Mouse (Mus musculus): ENCODE data around the gene Cped1. TPM values are rescaled to one million over a fixed set of nuclear protein-coding genes. Genes with fewer than 3 reads are reported as not detected.

The Cped1 gene
- polyA plus RNA-seq, 1 experiment from 2014 or later, result 2.7 TPM

GRCm38 (mm10) chr6:22001284-22001916 lies 15.7 kb downstream of the Cped1 start:
- H3K4me3 ChIP-seq (replicated peaks), result no peak overlapping the region
- H3K4me2 ChIP-seq, result no peak overlapping the region
- no peaks in the 10 kb centered on the region for H3K36me3 ChIP-seq
- no peaks in the 10 kb centered on the region for H3K9me3 ChIP-seq (replicated peaks)
- 0 out of 2 replicates have a peak, but pooled peaks cover 2% of the 10 kb centered on the region for H3K4me1 ChIP-seq
- H3K9ac ChIP-seq (replicated peaks), result no peak overlapping the region
- ATAC-seq (ENCODE audit: low FRiP score), result no peak
- no peaks in the 10 kb centered on the region for H3K27me3 ChIP-seq (replicated peaks)
- no peak overlapping the region for H3K27ac ChIP-seq (replicated peaks)
- 93% methylated on average over 5 of the region's 5 CpGs for WGBS

GRCm38 (mm10) chr6:22002521-22003199 lies 16.9 kb downstream of the Cped1 start:
- Histone ChIP-seq H3K36me3 (no peaks in the 10 kb centered on the region), H3K4me1 (0 out of 2 replicates have a peak, but pooled peaks cover 2% of the 10 kb centered on the region), H3K4me2 (no peak overlapping the region), H3K27ac (replicated peaks) (no peak overlapping the region), H3K9me3 (replicated peaks) (no peaks in the 10 kb centered on the region), H3K4me3 (replicated peaks) (no peak overlapping the region), H3K9ac (replicated peaks) (no peak overlapping the region), H3K27me3 (replicated peaks) (no peaks in the 10 kb centered on the region)
- 64% methylated on average over 17 of the region's 17 CpGs for WGBS
- ATAC-seq (ENCODE audit: low FRiP score), result no peak

GRCm38 (mm10) chr6:22003200-22003587 lies 17.5 kb downstream of the Cped1 start:
- ATAC-seq (ENCODE audit: low FRiP score), result no peak
- Histone ChIP-seq H3K4me2 (no peak overlapping the region), H3K9ac (replicated peaks) (no peak overlapping the region), H3K36me3 (no peaks in the 10 kb centered on the region), H3K4me3 (replicated peaks) (no peak overlapping the region), H3K27me3 (replicated peaks) (no peaks in the 10 kb centered on the region), H3K4me1 (0 out of 2 replicates have a peak, but pooled peaks cover 2% of the 10 kb centered on the region), H3K27ac (replicated peaks) (no peak overlapping the region), H3K9me3 (replicated peaks) (no peaks in the 10 kb centered on the region)
- 21% methylated on average over 6 of the region's 6 CpGs for WGBS

- no peaks in the 10 kb centered on the region for H3K9me3 ChIP-seq (replicated peaks)
- no peak for ATAC-seq (ENCODE audit: low FRiP score)
- H3K27ac ChIP-seq (replicated peaks), result no peak overlapping the region
- no peak overlapping the region for H3K4me2 ChIP-seq
- no peak overlapping the region for H3K4me3 ChIP-seq (replicated peaks)
- H3K9ac ChIP-seq (replicated peaks), result no peak overlapping the region
- WGBS, result 87% methylated on average over 10 of the region's 10 CpGs
- H3K27me3 ChIP-seq (replicated peaks), result no peaks in the 10 kb centered on the region
- no peaks in the 10 kb centered on the region for H3K36me3 ChIP-seq
- 0 out of 2 replicates have a peak, but pooled peaks cover 2% of the 10 kb centered on the region for H3K4me1 ChIP-seq
Measured at GRCm38 (mm10) chr6:22003959-22004543, 18.3 kb downstream of the Cped1 start.

- Histone ChIP-seq H3K9ac (replicated peaks) (no peak overlapping the region), H3K4me2 (no peak overlapping the region), H3K36me3 (no peaks in the 10 kb centered on the region), H3K9me3 (replicated peaks) (no peaks in the 10 kb centered on the region), H3K27ac (replicated peaks) (no peak overlapping the region), H3K27me3 (replicated peaks) (no peaks in the 10 kb centered on the region), H3K4me3 (replicated peaks) (no peak overlapping the region), H3K4me1 (no peaks in the 10 kb centered on the region)
- 93% methylated on average over 7 of the region's 7 CpGs for WGBS
- ATAC-seq (ENCODE audit: low FRiP score), result no peak
Measured at GRCm38 (mm10) chr6:22008346-22008745, 22.6 kb downstream of the Cped1 start.

GRCm38 (mm10) chr6:22010258-22010657 lies 24.5 kb downstream of the Cped1 start:
- Histone ChIP-seq H3K36me3 (no peaks in the 10 kb centered on the region), H3K27me3 (replicated peaks) (no peaks in the 10 kb centered on the region), H3K27ac (replicated peaks) (no peak overlapping the region), H3K9me3 (replicated peaks) (no peaks in the 10 kb centered on the region), H3K4me2 (no peak overlapping the region), H3K4me3 (replicated peaks) (no peak overlapping the region), H3K4me1 (no peaks in the 10 kb centered on the region), H3K9ac (replicated peaks) (no peak overlapping the region)
- ATAC-seq (ENCODE audit: low FRiP score), result no peak
- whole genome bisulfite sequencing, result 90% methylated on average over 12 of the region's 12 CpGs

GRCm38 (mm10) chr6:22010761-22011281 lies 25.1 kb downstream of the Cped1 start:
- no peaks in the 10 kb centered on the region for H3K27me3 ChIP-seq (replicated peaks)
- H3K4me2 ChIP-seq, result no peak overlapping the region
- no peak overlapping the region for H3K27ac ChIP-seq (replicated peaks)
- no peak overlapping the region for H3K4me3 ChIP-seq (replicated peaks)
- H3K4me1 ChIP-seq, result no peaks in the 10 kb centered on the region
- 94% methylated on average over 11 of the region's 11 CpGs for WGBS
- ATAC-seq (ENCODE audit: low FRiP score), result no peak
- H3K9me3 ChIP-seq (replicated peaks), result no peaks in the 10 kb centered on the region
- no peak overlapping the region for H3K9ac ChIP-seq (replicated peaks)
- no peaks in the 10 kb centered on the region for H3K36me3 ChIP-seq

GRCm38 (mm10) chr6:22011546-22011945 lies 25.8 kb downstream of the Cped1 start:
- H3K27ac ChIP-seq (replicated peaks), result no peak overlapping the region
- no peaks in the 10 kb centered on the region for H3K36me3 ChIP-seq
- WGBS, result 75% methylated on average over 2 of the region's 2 CpGs
- no peak overlapping the region for H3K9ac ChIP-seq (replicated peaks)
- H3K4me1 ChIP-seq, result no peaks in the 10 kb centered on the region
- no peaks in the 10 kb centered on the region for H3K9me3 ChIP-seq (replicated peaks)
- H3K4me3 ChIP-seq (replicated peaks), result no peak overlapping the region
- no peaks in the 10 kb centered on the region for H3K27me3 ChIP-seq (replicated peaks)
- H3K4me2 ChIP-seq, result no peak overlapping the region
- no peak for ATAC-seq (ENCODE audit: low FRiP score)

GRCm38 (mm10) chr6:22012099-22012498 lies 26.4 kb downstream of the Cped1 start:
- H3K4me3 ChIP-seq (replicated peaks), result no peak overlapping the region
- H3K9me3 ChIP-seq (replicated peaks), result no peaks in the 10 kb centered on the region
- no peaks in the 10 kb centered on the region for H3K36me3 ChIP-seq
- H3K4me1 ChIP-seq, result no peaks in the 10 kb centered on the region
- no peak overlapping the region for H3K4me2 ChIP-seq
- H3K27me3 ChIP-seq (replicated peaks), result no peaks in the 10 kb centered on the region
- no peak for ATAC-seq (ENCODE audit: low FRiP score)
- no peak overlapping the region for H3K9ac ChIP-seq (replicated peaks)
- H3K27ac ChIP-seq (replicated peaks), result no peak overlapping the region
- 87% methylated on average over 5 of the region's 5 CpGs for WGBS

- Histone ChIP-seq H3K27ac (replicated peaks) (no peak overlapping the region), H3K4me3 (replicated peaks) (no peak overlapping the region), H3K4me2 (no peak overlapping the region), H3K4me1 (no peaks in the 10 kb centered on the region), H3K27me3 (replicated peaks) (no peaks in the 10 kb centered on the region), H3K36me3 (no peaks in the 10 kb centered on the region), H3K9me3 (replicated peaks) (no peaks in the 10 kb centered on the region), H3K9ac (replicated peaks) (no peak overlapping the region)
- 82% methylated on average over 5 of the region's 5 CpGs for WGBS
- no peak for ATAC-seq (ENCODE audit: low FRiP score)
Measured at GRCm38 (mm10) chr6:22012501-22012900, 26.8 kb downstream of the Cped1 start.

- Histone ChIP-seq H3K36me3 (no peaks in the 10 kb centered on the region), H3K4me3 (replicated peaks) (no peak overlapping the region), H3K27ac (replicated peaks) (no peak overlapping the region), H3K9me3 (replicated peaks) (no peaks in the 10 kb centered on the region), H3K4me1 (no peaks in the 10 kb centered on the region), H3K9ac (replicated peaks) (no peak overlapping the region), H3K4me2 (no peak overlapping the region), H3K27me3 (replicated peaks) (no peaks in the 10 kb centered on the region)
- WGBS, result 96% methylated on average over 3 of the region's 3 CpGs
- no peak for ATAC-seq (ENCODE audit: low FRiP score)
Measured at GRCm38 (mm10) chr6:22013394-22013793, 27.7 kb downstream of the Cped1 start.
